16 mouse cellular contexts compared by ENCODE assay signal in the genomic region with DNA sequence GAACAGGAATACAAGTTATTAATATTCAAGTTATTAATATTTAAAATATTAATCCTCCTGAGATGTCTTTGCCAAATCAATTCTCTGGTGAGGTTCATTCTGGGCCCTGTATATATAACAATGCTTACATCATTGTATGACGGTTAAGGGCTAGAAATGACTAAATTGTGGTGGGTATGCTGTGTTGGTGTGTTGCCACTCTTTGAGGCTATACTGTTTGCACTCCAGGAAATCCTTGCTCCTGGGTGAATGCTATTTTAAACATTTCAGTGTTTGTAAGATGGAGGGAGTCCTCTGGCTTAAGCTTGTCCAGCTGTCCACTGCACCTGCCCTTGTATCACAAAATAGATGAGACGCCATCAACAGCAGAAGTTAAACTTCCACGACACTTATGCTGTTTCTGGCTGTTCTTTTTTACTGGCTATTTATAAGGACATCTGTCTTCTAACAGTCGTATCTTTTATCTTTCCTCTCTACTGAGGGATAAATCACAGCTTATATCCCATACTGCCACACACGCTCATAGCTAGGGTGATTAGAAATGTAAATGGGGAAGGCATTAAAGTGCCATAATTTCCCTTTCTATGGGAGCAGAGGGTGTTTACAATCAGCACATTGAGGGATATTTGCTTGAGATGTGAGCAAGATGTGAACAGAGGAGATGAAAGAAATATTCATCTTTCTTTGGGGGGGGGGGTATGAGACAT. TPM values are rescaled to one million over a fixed set of nuclear protein-coding genes. Genes with fewer than 3 reads are reported as not detected.
DNase-seq lines count a peak whose midpoint lies in the region; ATAC-seq lines count a peak whose summit lies in the region.
"Had no signal": no experiment of that assay in that cellular context is flagged by ENCODE, and none has a peak within 500 bp of the region (broad histone marks: within the 10 kb centered on the region; RNA-seq: fewer than 3 reads in every experiment).

No protein-coding gene starts in this region.

- no peaks in the 10 kb centered on the region for H3K9me3 ChIP-seq in kidney, embryonic 16.5 days (ENCODE audit: low read length)
- no peaks in the 10 kb centered on the region for H3K9me3 ChIP-seq in forebrain, embryonic 14.5 days (replicated peaks; ENCODE audit: control insufficient read depth, low read length)
- H3K9me3 ChIP-seq in hindbrain, embryonic 16.5 days (ENCODE audit: control insufficient read depth, low read length): no peaks in the 10 kb centered on the region
- no peaks in the 10 kb centered on the region for H3K9me3 ChIP-seq in neural tube, embryonic 13.5 days
- H3K9me3 ChIP-seq: embryonic facial prominence, embryonic 12.5 days; heart, embryonic 10.5 days; limb, embryonic 12.5 days had no signal

- no peaks in the 10 kb centered on the region for H3K27me3 ChIP-seq in kidney, embryonic 16.5 days (ENCODE audit: insufficient read depth, low read length)
- H3K27me3 ChIP-seq in forebrain, embryonic 14.5 days (replicated peaks; ENCODE audit: control insufficient read depth, insufficient read depth, low read length): no peaks in the 10 kb centered on the region
- H3K27me3 ChIP-seq in hindbrain, embryonic 16.5 days (replicated peaks; ENCODE audit: control insufficient read depth, insufficient read depth, low read length): no peaks in the 10 kb centered on the region
- no peaks in the 10 kb centered on the region for H3K27me3 ChIP-seq in neural tube, embryonic 13.5 days
- H3K27me3 ChIP-seq: embryonic facial prominence, embryonic 12.5 days; limb, embryonic 12.5 days had no signal

- 57% methylated on average over 5 of the region's 5 CpGs for WGBS in kidney, embryonic 16.5 days
- 42% methylated on average over 5 of the region's 5 CpGs for WGBS in forebrain, embryonic 14.5 days
- WGBS in hindbrain, embryonic 16.5 days: 40% methylated on average over 5 of the region's 5 CpGs
- WGBS in neural tube, embryonic 13.5 days: 29% methylated on average over 5 of the region's 5 CpGs

- no peaks in the 10 kb centered on the region for H3K36me3 ChIP-seq in kidney, embryonic 16.5 days (ENCODE audit: insufficient read depth, low read length)
- H3K36me3 ChIP-seq in forebrain, embryonic 14.5 days (ENCODE audit: control insufficient read depth, insufficient read depth, low read length): no peaks in the 10 kb centered on the region
- H3K36me3 ChIP-seq in hindbrain, embryonic 16.5 days (ENCODE audit: control insufficient read depth, insufficient read depth, low read length): no peaks in the 10 kb centered on the region
- H3K36me3 ChIP-seq in neural tube, embryonic 13.5 days: no peaks in the 10 kb centered on the region
- H3K36me3 ChIP-seq: embryonic facial prominence, embryonic 12.5 days; heart, embryonic 10.5 days; limb, embryonic 12.5 days had no signal

- 0 out of 2 replicates have a peak, but pooled peaks have one; percentile 32 for ATAC-seq in kidney, embryonic 16.5 days (ENCODE audit: low FRiP score, low TSS enrichment)
- ATAC-seq in forebrain, embryonic 14.5 days: peak; percentile 57
- peak; percentile 63 for ATAC-seq in hindbrain, embryonic 16.5 days
- peak; percentile 70 for ATAC-seq in neural tube, embryonic 13.5 days (ENCODE audit: low read depth)
- ATAC-seq in inflammation-experienced regulatory T-cells, adult 6 months: no peak

- no peak overlapping the region for H3K9ac ChIP-seq in kidney, embryonic 16.5 days (replicated peaks; ENCODE audit: low read length)
- H3K9ac ChIP-seq in forebrain, embryonic 14.5 days (ENCODE audit: low read length): no peak overlapping the region
- no peak overlapping the region for H3K9ac ChIP-seq in hindbrain, embryonic 16.5 days (ENCODE audit: low read depth, low read length)
- H3K9ac ChIP-seq in neural tube, embryonic 13.5 days: no peak overlapping the region
- H3K9ac ChIP-seq: embryonic facial prominence, embryonic 12.5 days; limb, embryonic 12.5 days had no signal

- H3K4me3 ChIP-seq in kidney, embryonic 16.5 days (ENCODE audit: low read length): no peak overlapping the region
- H3K4me3 ChIP-seq in forebrain, embryonic 14.5 days (ENCODE audit: low read depth, low read length): no peak overlapping the region
- H3K4me3 ChIP-seq in hindbrain, embryonic 16.5 days (ENCODE audit: low read length): no peak overlapping the region
- H3K4me3 ChIP-seq in neural tube, embryonic 13.5 days: no peak overlapping the region
- H3K4me3 ChIP-seq: embryonic facial prominence, embryonic 12.5 days; heart, embryonic 10.5 days; limb, embryonic 12.5 days had no signal

- no peak for DNase-seq in kidney, adult 9 months
- no peak for DNase-seq in forebrain, embryonic 14.5 days (ENCODE audit: low spot score)
- no peak for DNase-seq in embryo, embryonic 11 days
- DNase-seq: cerebellum, adult 11 months; cerebellum, postnatal 25 days; kidney, adult 2 months; lung, postnatal 36 days; right cerebral cortex, postnatal 25 days; thymus, postnatal 25 days had no signal

- peaks cover 24% of the 10 kb centered on the region for H3K4me1 ChIP-seq in kidney, embryonic 16.5 days (ENCODE audit: insufficient read depth, low read length)
- peaks cover 21% of the 10 kb centered on the region for H3K4me1 ChIP-seq in forebrain, embryonic 14.5 days (ENCODE audit: control insufficient read depth, insufficient read depth, low read length)
- peaks cover 6% of the 10 kb centered on the region for H3K4me1 ChIP-seq in hindbrain, embryonic 16.5 days (ENCODE audit: control insufficient read depth, insufficient read depth, low read depth, low read length)
- H3K4me1 ChIP-seq in neural tube, embryonic 13.5 days (replicated peaks): peaks cover 31% of the 10 kb centered on the region

- no peak overlapping the region for H3K27ac ChIP-seq in kidney, embryonic 16.5 days (ENCODE audit: low read length)
- peak overlapping the region; percentile 23; the same call in 1 of the 2 replicates for H3K27ac ChIP-seq in forebrain, embryonic 14.5 days (ENCODE audit: low read depth, low read length)
- no peak overlapping the region for H3K27ac ChIP-seq in hindbrain, embryonic 16.5 days (ENCODE audit: low read depth, low read length)
- peak overlapping the region; percentile 42; the same call in 1 of the 2 replicates for H3K27ac ChIP-seq in neural tube, embryonic 13.5 days (replicated peaks)
- H3K27ac ChIP-seq: embryonic facial prominence, embryonic 12.5 days; heart, embryonic 10.5 days had no signal

- H3K4me2 ChIP-seq in kidney, embryonic 16.5 days (replicated peaks; ENCODE audit: low read depth, low read length): no peak overlapping the region
- H3K4me2 ChIP-seq in forebrain, embryonic 14.5 days (ENCODE audit: low read length): no peak overlapping the region
- H3K4me2 ChIP-seq in hindbrain, embryonic 16.5 days (ENCODE audit: low read length): no peak overlapping the region
- H3K4me2 ChIP-seq in neural tube, embryonic 13.5 days: no peak overlapping the region
- H3K4me2 ChIP-seq: embryonic facial prominence, embryonic 12.5 days had no signal

RNA-seq across cellular contexts. Expression of a gene that starts 9.3 kb away (rescaled TPM):
- polyA plus RNA-seq in kidney, embryonic 16.5 days (2015; fragmentation: Nextera tagmentation; extraction: Ambion mirVana): 28.1 and 30.8 TPM in 2 replicates
- 7.4 and 8.3 TPM in 2 replicates for polyA plus RNA-seq in forebrain, embryonic 14.5 days (2014; fragmentation: Nextera tagmentation; extraction: Ambion mirVana)
- polyA plus RNA-seq in hindbrain, embryonic 16.5 days (2015; fragmentation: Nextera tagmentation; extraction: Ambion mirVana): 6.7 and 7.2 TPM in 2 replicates
- polyA plus RNA-seq in neural tube, embryonic 13.5 days (2015; fragmentation: Nextera tagmentation; extraction: Ambion mirVana): 4.1 and 5.4 TPM in 2 replicates
- polyA plus RNA-seq in inflammation-experienced regulatory T-cells, adult 6 months (2017; shearing (Covaris generic)): not detected

Comparison
In these comparisons a context has a peak if more than half of its experiments do, and no peak if none do; other contexts are left out.
1. H3K27ac ChIP-seq: peak in forebrain, embryonic 14.5 days (single experiment) and neural tube, embryonic 13.5 days (single experiment); none in kidney, embryonic 16.5 days (single experiment) and hindbrain, embryonic 16.5 days (single experiment).